Mouse (Mus musculus): ENCODE measurements around the gene Flvcr2. TPM values are rescaled to one million over a fixed set of nuclear protein-coding genes. Genes with fewer than 3 reads are reported as not detected.

The Flvcr2 gene
- polyA plus RNA-seq, 1 experiment from 2014 or later: 2.3 TPM

- Histone ChIP-seq H3K4me3 (replicated peaks) (no peak overlapping the region), H3K36me3 (peaks cover 26% of the 10 kb centered on the region; the same call in 1 of the 2 replicates), H3K9ac (no peak overlapping the region), H3K27me3 (no peaks in the 10 kb centered on the region), H3K9me3 (replicated peaks) (no peaks in the 10 kb centered on the region), H3K4me2 (replicated peaks) (no peak overlapping the region), H3K27ac (replicated peaks) (no peak overlapping the region), H3K4me1 (no peaks in the 10 kb centered on the region)
- WGBS: 71% methylated on average over 2 of the region's 2 CpGs
- no peak for ATAC-seq (ENCODE audit: insufficient number of reproducible peaks, low FRiP score, low TSS enrichment, low read depth)
These were observed 88.2 kb downstream of the Flvcr2 start for GRCm38 (mm10) chr12:85834543-85834942.

DNA sequence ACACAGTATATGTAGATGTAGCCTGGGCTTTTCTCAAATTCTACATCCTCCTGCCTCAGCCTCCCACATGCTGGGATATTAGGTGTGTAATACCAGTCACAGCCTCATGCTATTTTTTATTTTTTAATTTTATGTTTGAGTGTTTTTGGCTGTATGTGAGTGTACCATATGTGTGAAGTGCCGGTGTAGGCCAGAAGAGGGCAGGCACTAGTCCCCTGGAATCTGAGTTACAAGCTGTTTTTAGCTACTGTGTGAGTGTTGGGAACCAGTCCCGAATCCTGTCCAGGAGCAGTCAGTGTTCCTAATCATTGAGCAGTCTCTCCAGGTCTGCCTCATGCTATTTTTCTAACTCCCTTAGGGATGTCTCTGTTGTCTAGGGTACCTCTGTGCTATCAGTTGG lies 91.4 kb downstream of the Flvcr2 start:
- Histone ChIP-seq H3K4me3 (replicated peaks) (no peak overlapping the region), H3K9ac (no peak overlapping the region), H3K4me1 (no peaks in the 10 kb centered on the region), H3K4me2 (replicated peaks) (no peak overlapping the region), H3K9me3 (replicated peaks) (no peaks in the 10 kb centered on the region), H3K27me3 (no peaks in the 10 kb centered on the region), H3K36me3 (peaks cover 14% of the 10 kb centered on the region; the same call in 1 of the 2 replicates), H3K27ac (replicated peaks) (no peak overlapping the region)
- WGBS: 84% methylated on average over 2 of the region's 2 CpGs
- ATAC-seq (ENCODE audit: insufficient number of reproducible peaks, low FRiP score, low TSS enrichment, low read depth): no peak

- H3K36me3 ChIP-seq: 0 out of 2 replicates have a peak, but pooled peaks cover 7% of the 10 kb centered on the region
- ATAC-seq (ENCODE audit: insufficient number of reproducible peaks, low FRiP score, low TSS enrichment, low read depth): no peak
- H3K9ac ChIP-seq: no peak overlapping the region
- no peak overlapping the region for H3K4me2 ChIP-seq (replicated peaks)
- no peak overlapping the region for H3K27ac ChIP-seq (replicated peaks)
- 86% methylated on average over 12 of the region's 12 CpGs for WGBS
- no peaks in the 10 kb centered on the region for H3K9me3 ChIP-seq (replicated peaks)
- no peak overlapping the region for H3K4me3 ChIP-seq (replicated peaks)
- no peaks in the 10 kb centered on the region for H3K27me3 ChIP-seq
- H3K4me1 ChIP-seq: no peaks in the 10 kb centered on the region
These were observed 93.1 kb downstream of the Flvcr2 start for GRCm38 (mm10) chr12:85839371-85840000.

- 81% methylated on average over 7 of the region's 7 CpGs for WGBS
- Histone ChIP-seq H3K27ac (replicated peaks) (no peak overlapping the region), H3K36me3 (0 out of 2 replicates have a peak, but pooled peaks cover 12% of the 10 kb centered on the region)
These were observed 102.0 kb downstream of the Flvcr2 start for GRCm38 (mm10) chr12:85848164-85848958.

DNA sequence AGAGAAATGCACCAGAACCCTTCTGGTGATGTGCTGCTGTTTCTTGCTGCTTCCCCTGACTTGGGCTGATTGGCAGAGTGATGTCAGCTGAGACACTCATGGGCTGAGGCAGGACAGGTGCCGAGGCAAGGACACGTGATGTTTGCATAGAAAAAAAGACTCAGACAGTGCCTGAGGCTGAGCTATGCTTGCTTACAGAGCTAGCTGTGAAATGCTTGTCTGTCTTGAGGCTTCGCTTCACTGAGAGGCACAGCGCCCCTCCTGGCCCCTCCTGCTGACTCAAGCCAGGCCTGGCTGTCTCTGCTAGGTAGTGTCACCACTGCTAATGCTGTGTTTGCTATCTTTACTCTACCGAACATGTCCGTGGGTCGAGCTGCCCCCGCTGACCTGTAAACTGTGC lies 104.3 kb downstream of the Flvcr2 start:
- Histone ChIP-seq H3K4me1 (no peaks in the 10 kb centered on the region), H3K4me2 (replicated peaks) (no peak overlapping the region), H3K27me3 (no peaks in the 10 kb centered on the region), H3K27ac (replicated peaks) (no peak overlapping the region), H3K9ac (no peak overlapping the region), H3K9me3 (replicated peaks) (no peaks in the 10 kb centered on the region), H3K36me3 (0 out of 2 replicates have a peak, but pooled peaks cover 7% of the 10 kb centered on the region), H3K4me3 (replicated peaks) (no peak overlapping the region)
- 78% methylated on average over 8 of the region's 8 CpGs for WGBS
- ATAC-seq (ENCODE audit: insufficient number of reproducible peaks, low FRiP score, low TSS enrichment, low read depth): no peak

More at GRCm38 (mm10) chr12:85848164-85848958, 102.0 kb downstream of the Flvcr2 start:
- Histone ChIP-seq H3K27me3 (no peaks in the 10 kb centered on the region), H3K9ac (no peak overlapping the region), H3K4me1 (no peaks in the 10 kb centered on the region), H3K9me3 (replicated peaks) (no peaks in the 10 kb centered on the region), H3K4me2 (replicated peaks) (no peak overlapping the region), H3K4me3 (replicated peaks) (no peak overlapping the region)
- ATAC-seq (ENCODE audit: insufficient number of reproducible peaks, low FRiP score, low TSS enrichment, low read depth): 0 out of 2 replicates have a peak, but pooled peaks have one; percentile 65

- peaks cover 4% of the 10 kb centered on the region; the same call in 1 of the 2 replicates for H3K4me1 ChIP-seq
- no peaks in the 10 kb centered on the region for H3K27me3 ChIP-seq
- WGBS: 84% methylated on average over 4 of the region's 4 CpGs
These were observed 107.5 kb downstream of the Flvcr2 start for GRCm38 (mm10) chr12:85853836-85854235.

DNA sequence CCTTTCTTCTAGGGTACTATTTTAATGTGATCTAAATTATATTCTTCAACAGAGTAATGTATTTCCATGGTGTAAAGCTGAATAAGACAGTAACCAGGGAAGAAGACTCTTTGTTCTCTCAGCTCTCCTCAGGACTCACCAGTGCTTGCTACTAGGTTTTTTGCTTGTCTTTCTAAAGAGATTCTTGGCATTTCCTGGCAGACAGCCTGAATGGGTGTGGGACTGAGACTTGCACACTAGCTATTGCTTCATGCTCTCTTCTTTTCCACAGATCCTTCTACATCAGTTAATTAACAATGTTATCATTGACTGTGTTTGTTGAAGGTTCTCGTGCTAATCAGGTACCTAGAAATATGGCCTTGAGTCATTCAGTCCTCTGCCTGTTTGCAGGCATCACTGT lies 107.9 kb downstream of the Flvcr2 start:
- H3K36me3 ChIP-seq: 0 out of 2 replicates have a peak, but pooled peaks cover 7% of the 10 kb centered on the region
- H3K9ac ChIP-seq: no peak overlapping the region
- H3K4me3 ChIP-seq (replicated peaks): no peak overlapping the region
- peaks cover 8% of the 10 kb centered on the region; the same call in 1 of the 2 replicates for H3K4me1 ChIP-seq
- ATAC-seq (ENCODE audit: insufficient number of reproducible peaks, low FRiP score, low TSS enrichment, low read depth): no peak
- 70% methylated on average over 1 of the region's 1 CpGs for WGBS
- H3K4me2 ChIP-seq (replicated peaks): no peak overlapping the region
- H3K9me3 ChIP-seq (replicated peaks): no peaks in the 10 kb centered on the region
- H3K27me3 ChIP-seq: no peaks in the 10 kb centered on the region
- no peak overlapping the region for H3K27ac ChIP-seq (replicated peaks)

More at GRCm38 (mm10) chr12:85853836-85854235, 107.5 kb downstream of the Flvcr2 start:
- Histone ChIP-seq H3K4me3 (replicated peaks) (no peak overlapping the region), H3K4me2 (replicated peaks) (no peak overlapping the region), H3K9me3 (replicated peaks) (no peaks in the 10 kb centered on the region), H3K27ac (replicated peaks) (no peak overlapping the region), H3K36me3 (0 out of 2 replicates have a peak, but pooled peaks cover 7% of the 10 kb centered on the region), H3K9ac (no peak overlapping the region)
- no peak for ATAC-seq (ENCODE audit: insufficient number of reproducible peaks, low FRiP score, low TSS enrichment, low read depth)

- Histone ChIP-seq H3K4me1 (peaks cover 15% of the 10 kb centered on the region), H3K9me3 (replicated peaks) (no peaks in the 10 kb centered on the region), H3K4me3 (replicated peaks) (no peak overlapping the region), H3K9ac (no peak overlapping the region), H3K27ac (replicated peaks) (no peak overlapping the region), H3K4me2 (replicated peaks) (no peak overlapping the region), H3K36me3 (no peaks in the 10 kb centered on the region), H3K27me3 (no peaks in the 10 kb centered on the region)
- WGBS: 86% methylated on average over 7 of the region's 7 CpGs
- ATAC-seq (ENCODE audit: insufficient number of reproducible peaks, low FRiP score, low TSS enrichment, low read depth): no peak
These were observed 111.0 kb downstream of the Flvcr2 start for GRCm38 (mm10) chr12:85857300-85857699.

GRCm38 (mm10) chr12:85859111-85859510 lies 112.8 kb downstream of the Flvcr2 start:
- H3K27ac ChIP-seq (replicated peaks): peak overlapping the region; percentile 84
- ATAC-seq (ENCODE audit: insufficient number of reproducible peaks, low FRiP score, low TSS enrichment, low read depth): no peak

GRCm38 (mm10) chr12:85859511-85860189 lies 113.3 kb downstream of the Flvcr2 start:
- Histone ChIP-seq H3K9me3 (replicated peaks) (no peaks in the 10 kb centered on the region), H3K9ac (no peak overlapping the region), H3K36me3 (peaks cover 6% of the 10 kb centered on the region), H3K27ac (replicated peaks) (peak overlapping the region; percentile 84), H3K4me3 (replicated peaks) (no peak overlapping the region), H3K4me1 (peaks cover 18% of the 10 kb centered on the region), H3K27me3 (no peaks in the 10 kb centered on the region), H3K4me2 (replicated peaks) (no peak overlapping the region)
- WGBS: 35% methylated on average over 3 of the region's 3 CpGs
- ATAC-seq (ENCODE audit: insufficient number of reproducible peaks, low FRiP score, low TSS enrichment, low read depth): peak; percentile 60

More at GRCm38 (mm10) chr12:85859111-85859510, 112.8 kb downstream of the Flvcr2 start:
- H3K4me2 ChIP-seq (replicated peaks): no peak overlapping the region
- H3K36me3 ChIP-seq: peaks cover 1% of the 10 kb centered on the region; the same call in 1 of the 2 replicates
- H3K9me3 ChIP-seq (replicated peaks): no peaks in the 10 kb centered on the region
- peaks cover 18% of the 10 kb centered on the region for H3K4me1 ChIP-seq
- H3K9ac ChIP-seq: no peak overlapping the region
- WGBS: 40% methylated on average over 3 of the region's 3 CpGs
- no peak overlapping the region for H3K4me3 ChIP-seq (replicated peaks)
- no peaks in the 10 kb centered on the region for H3K27me3 ChIP-seq

- H3K4me1 ChIP-seq: peaks cover 18% of the 10 kb centered on the region
- no peaks in the 10 kb centered on the region for H3K9me3 ChIP-seq (replicated peaks)
- WGBS: 25% methylated on average over 2 of the region's 2 CpGs
- H3K4me2 ChIP-seq (replicated peaks): no peak overlapping the region
- H3K4me3 ChIP-seq (replicated peaks): no peak overlapping the region
- peaks cover 9% of the 10 kb centered on the region for H3K36me3 ChIP-seq
- H3K27ac ChIP-seq (replicated peaks): peak overlapping the region; percentile 25; the same call in 1 of the 2 replicates
- no peaks in the 10 kb centered on the region for H3K27me3 ChIP-seq
- ATAC-seq (ENCODE audit: insufficient number of reproducible peaks, low FRiP score, low TSS enrichment, low read depth): no peak
- no peak overlapping the region for H3K9ac ChIP-seq
These were observed 116.2 kb downstream of the Flvcr2 start for GRCm38 (mm10) chr12:85862514-85862913.

Measured in embryonic facial prominence, embryonic 15.5 days (tissue).